Mouse (Mus musculus): ENCODE data around the gene Dnah14. TPM values are rescaled to one million over a fixed set of nuclear protein-coding genes. Genes with fewer than 3 reads are reported as not detected.
A peak's percentile ranks its signal among the peaks of the same experiment; 100 is the strongest.

Gene Dnah14
- polyA plus RNA-seq, 1 experiment from 2014 or later, result 2.4 TPM

DNA sequence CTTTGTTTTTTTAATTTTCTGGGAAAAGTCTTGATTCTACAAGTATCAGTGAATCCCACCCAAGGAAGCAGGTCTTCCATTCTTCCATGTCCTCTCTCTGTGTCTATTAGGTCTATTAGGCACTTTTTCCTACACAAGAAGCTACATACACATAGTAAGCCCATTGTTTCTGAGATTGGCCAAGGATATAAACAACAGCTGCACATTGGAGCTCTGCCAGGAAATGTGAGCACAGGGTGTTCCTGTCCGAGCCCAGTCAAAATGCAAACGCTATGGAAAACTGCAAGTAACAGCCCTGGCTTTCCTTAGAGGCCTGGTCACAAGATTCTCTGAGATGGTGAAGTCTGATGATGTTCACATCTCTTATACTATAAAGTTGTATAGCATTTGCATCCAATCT is 217.2 kb downstream of the Dnah14 start:
- no peak overlapping the region for H3K4me3 ChIP-seq (replicated peaks)
- H3K4me1 ChIP-seq (replicated peaks), result no peaks in the 10 kb centered on the region
- no peaks in the 10 kb centered on the region for H3K9me3 ChIP-seq (replicated peaks)
- H3K4me2 ChIP-seq, result no peak overlapping the region
- no peak overlapping the region for H3K27ac ChIP-seq (replicated peaks)
- H3K36me3 ChIP-seq (replicated peaks), result no peaks in the 10 kb centered on the region
- H3K27me3 ChIP-seq, result no peaks in the 10 kb centered on the region
- 27% methylated on average over 2 of the region's 2 CpGs for WGBS (ENCODE audit: insufficient replicate concordance)
- no peak for ATAC-seq (ENCODE audit: insufficient read depth)
- H3K9ac ChIP-seq, result no peak overlapping the region

- H3K36me3 ChIP-seq (replicated peaks), result no peaks in the 10 kb centered on the region
- no peaks in the 10 kb centered on the region for H3K4me1 ChIP-seq (replicated peaks)
- 71% methylated on average over 3 of the region's 3 CpGs for WGBS (ENCODE audit: insufficient replicate concordance)
- no peak overlapping the region for H3K27ac ChIP-seq (replicated peaks)
- no peak overlapping the region for H3K4me3 ChIP-seq (replicated peaks)
- H3K9ac ChIP-seq, result no peak overlapping the region
- H3K27me3 ChIP-seq, result no peaks in the 10 kb centered on the region
- no peak overlapping the region for H3K4me2 ChIP-seq
- no peak for ATAC-seq (ENCODE audit: insufficient read depth)
- no peaks in the 10 kb centered on the region for H3K9me3 ChIP-seq (replicated peaks)
Observed at GRCm38 (mm10) chr1:181799911-181800310, 223.6 kb downstream of the Dnah14 start.

DNA sequence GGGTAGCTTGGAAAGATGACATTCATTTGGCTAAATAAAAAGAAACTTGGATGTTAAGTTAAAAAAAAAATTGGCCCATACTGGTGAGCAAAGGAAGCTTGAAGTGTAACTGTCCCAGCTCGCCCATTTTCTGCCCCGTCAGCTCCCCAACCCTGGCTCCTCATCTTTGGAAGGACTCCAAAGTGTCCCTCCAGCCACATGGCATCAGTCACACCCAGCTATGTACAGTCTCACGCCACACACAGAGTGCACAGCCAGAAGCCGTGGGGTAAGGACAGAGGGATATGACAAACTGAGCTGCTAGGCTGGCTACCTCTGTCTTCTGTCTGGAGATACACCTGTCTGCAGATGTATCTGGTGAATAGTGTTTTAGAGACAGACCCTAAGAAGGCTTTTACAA is 224.3 kb downstream of the Dnah14 start:
- Histone ChIP-seq H3K4me1 (replicated peaks) (no peaks in the 10 kb centered on the region), H3K4me2 (no peak overlapping the region), H3K4me3 (replicated peaks) (no peak overlapping the region), H3K27me3 (no peaks in the 10 kb centered on the region), H3K27ac (replicated peaks) (no peak overlapping the region), H3K9ac (no peak overlapping the region), H3K9me3 (replicated peaks) (no peaks in the 10 kb centered on the region), H3K36me3 (replicated peaks) (no peaks in the 10 kb centered on the region)
- no peak for ATAC-seq (ENCODE audit: insufficient read depth)
- WGBS (ENCODE audit: insufficient replicate concordance), result 56% methylated on average over 4 of the region's 4 CpGs

DNA sequence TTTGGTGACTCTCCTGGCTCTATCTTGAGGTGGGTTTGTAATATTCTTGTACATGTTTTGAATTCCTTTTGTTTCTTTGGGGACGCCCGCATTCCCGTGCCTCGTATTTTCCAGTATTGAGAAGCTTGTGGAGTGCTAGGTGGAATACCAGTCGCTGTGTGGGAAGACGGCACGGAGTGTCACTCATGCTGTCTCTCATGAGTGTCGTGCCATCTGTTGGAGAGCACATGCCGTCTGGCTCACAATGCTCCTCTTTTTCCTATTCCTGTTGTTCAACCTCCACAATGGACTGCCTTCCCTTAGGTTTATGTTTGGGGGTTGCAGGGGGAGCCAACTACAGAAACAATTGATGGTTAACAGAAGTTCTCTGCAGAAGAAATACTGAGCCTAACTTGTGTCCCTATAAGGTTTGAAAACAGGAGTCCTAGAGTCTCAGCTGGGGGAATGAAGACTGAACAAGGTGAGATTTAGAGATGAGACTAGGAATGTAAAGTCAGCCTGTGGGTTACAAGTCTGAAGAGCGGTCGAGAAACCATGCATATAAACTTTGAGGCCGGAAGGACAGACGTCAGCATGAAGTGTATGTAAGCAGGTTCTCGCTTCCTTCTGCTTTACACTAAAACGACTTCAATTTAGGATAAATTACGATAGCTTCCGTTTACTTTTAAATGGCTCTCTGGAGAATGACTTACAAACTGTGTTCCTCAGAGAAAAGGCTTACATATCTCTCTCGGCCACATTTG is 235.3 kb downstream of the Dnah14 start:
- no peaks in the 10 kb centered on the region for H3K27me3 ChIP-seq
- no peak overlapping the region for H3K27ac ChIP-seq (replicated peaks)
- H3K9ac ChIP-seq, result no peak overlapping the region
- H3K9me3 ChIP-seq (replicated peaks), result no peaks in the 10 kb centered on the region
- no peak overlapping the region for H3K4me3 ChIP-seq (replicated peaks)
- ATAC-seq (ENCODE audit: insufficient read depth), result no peak
- WGBS (ENCODE audit: insufficient replicate concordance), result 84% methylated on average over 18 of the region's 18 CpGs
- no peak overlapping the region for H3K4me2 ChIP-seq
- H3K4me1 ChIP-seq (replicated peaks), result no peaks in the 10 kb centered on the region
- H3K36me3 ChIP-seq (replicated peaks), result peaks cover 52% of the 10 kb centered on the region

- peaks cover 100% of the 10 kb centered on the region for H3K36me3 ChIP-seq (replicated peaks)
- H3K4me2 ChIP-seq, result no peak overlapping the region
- no peak overlapping the region for H3K9ac ChIP-seq
- H3K9me3 ChIP-seq (replicated peaks), result no peaks in the 10 kb centered on the region
- no peak overlapping the region for H3K4me3 ChIP-seq (replicated peaks)
- H3K4me1 ChIP-seq (replicated peaks), result no peaks in the 10 kb centered on the region
- H3K27ac ChIP-seq (replicated peaks), result no peak overlapping the region
- 96% methylated on average over 7 of the region's 7 CpGs for WGBS (ENCODE audit: insufficient replicate concordance)
- ATAC-seq (ENCODE audit: insufficient read depth), result no peak
- no peaks in the 10 kb centered on the region for H3K27me3 ChIP-seq
Observed at GRCm38 (mm10) chr1:181826716-181827115, 250.4 kb downstream of the Dnah14 start.

- Histone ChIP-seq H3K9me3 (replicated peaks) (no peaks in the 10 kb centered on the region), H3K4me2 (no peak overlapping the region), H3K4me3 (replicated peaks) (no peak overlapping the region), H3K36me3 (replicated peaks) (peaks cover 100% of the 10 kb centered on the region), H3K27me3 (no peaks in the 10 kb centered on the region), H3K4me1 (replicated peaks) (no peaks in the 10 kb centered on the region), H3K27ac (replicated peaks) (no peak overlapping the region), H3K9ac (no peak overlapping the region)
- no peak for ATAC-seq (ENCODE audit: insufficient read depth)
- WGBS (ENCODE audit: insufficient replicate concordance), result 86% methylated on average over 5 of the region's 5 CpGs
Observed at GRCm38 (mm10) chr1:181828365-181828764, 252.0 kb downstream of the Dnah14 start.

GRCm38 (mm10) chr1:181832720-181833119 is 256.4 kb downstream of the Dnah14 start:
- Histone ChIP-seq H3K36me3 (replicated peaks) (peaks cover 100% of the 10 kb centered on the region), H3K9me3 (replicated peaks) (no peaks in the 10 kb centered on the region), H3K27ac (replicated peaks) (no peak overlapping the region), H3K4me2 (no peak overlapping the region), H3K9ac (no peak overlapping the region), H3K27me3 (no peaks in the 10 kb centered on the region), H3K4me1 (replicated peaks) (peaks cover 5% of the 10 kb centered on the region; the same call in 1 of the 2 replicates), H3K4me3 (replicated peaks) (no peak overlapping the region)
- no peak for ATAC-seq (ENCODE audit: insufficient read depth)
- WGBS (ENCODE audit: insufficient replicate concordance), result 89% methylated on average over 5 of the region's 5 CpGs

DNA sequence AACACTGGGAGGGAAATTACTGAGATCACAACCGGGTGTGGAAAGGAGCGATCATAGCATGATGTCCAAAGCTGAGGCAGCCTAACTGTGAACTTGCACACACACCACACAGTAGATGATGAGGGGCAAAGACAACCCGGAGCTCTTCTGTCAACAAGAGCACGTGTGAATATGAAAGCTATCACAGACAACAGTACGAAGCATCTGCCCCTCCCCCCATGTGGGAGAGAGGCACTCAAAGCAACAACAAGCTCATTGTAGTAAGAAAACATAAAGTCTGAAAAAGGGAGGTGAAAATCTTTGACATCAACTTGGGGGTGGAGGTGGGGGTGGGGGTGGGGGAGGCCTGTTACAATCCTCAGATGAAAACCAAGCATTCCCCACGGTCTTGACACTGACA is 256.8 kb downstream of the Dnah14 start:
- ATAC-seq (ENCODE audit: insufficient read depth), result no peak
- Histone ChIP-seq H3K4me3 (replicated peaks) (no peak overlapping the region), H3K4me2 (no peak overlapping the region), H3K9ac (no peak overlapping the region), H3K27me3 (no peaks in the 10 kb centered on the region), H3K4me1 (replicated peaks) (peaks cover 9% of the 10 kb centered on the region), H3K36me3 (replicated peaks) (peaks cover 100% of the 10 kb centered on the region), H3K9me3 (replicated peaks) (no peaks in the 10 kb centered on the region), H3K27ac (replicated peaks) (no peak overlapping the region)
- 86% methylated on average over 6 of the region's 6 CpGs for WGBS (ENCODE audit: insufficient replicate concordance)

GRCm38 (mm10) chr1:181838111-181838510 is 261.8 kb downstream of the Dnah14 start:
- Histone ChIP-seq H3K4me2 (peak overlapping the region; percentile 95), H3K4me1 (replicated peaks) (peaks cover 35% of the 10 kb centered on the region), H3K9ac (no peak overlapping the region), H3K27me3 (no peaks in the 10 kb centered on the region), H3K4me3 (replicated peaks) (no peak overlapping the region), H3K9me3 (replicated peaks) (no peaks in the 10 kb centered on the region), H3K27ac (replicated peaks) (no peak overlapping the region), H3K36me3 (replicated peaks) (peaks cover 67% of the 10 kb centered on the region)
- no peak for ATAC-seq (ENCODE audit: insufficient read depth)
- WGBS (ENCODE audit: insufficient replicate concordance), result 82% methylated on average over 5 of the region's 5 CpGs

GRCm38 (mm10) chr1:181839746-181840366 is 263.5 kb downstream of the Dnah14 start:
- Histone ChIP-seq H3K36me3 (replicated peaks) (peaks cover 49% of the 10 kb centered on the region), H3K27ac (replicated peaks) (peak overlapping the region; percentile 48), H3K27me3 (no peaks in the 10 kb centered on the region), H3K4me1 (replicated peaks) (peaks cover 49% of the 10 kb centered on the region), H3K9ac (peak overlapping the region; percentile 94), H3K4me2 (peak overlapping the region; percentile 95), H3K9me3 (replicated peaks) (no peaks in the 10 kb centered on the region), H3K4me3 (replicated peaks) (peak overlapping the region; percentile 84)
- ATAC-seq (ENCODE audit: insufficient read depth), result no peak
- WGBS (ENCODE audit: insufficient replicate concordance), result 8% methylated on average over 6 of the region's 6 CpGs

- WGBS (ENCODE audit: insufficient replicate concordance), result 0% methylated on average over 16 of the region's 16 CpGs
- H3K27ac ChIP-seq (replicated peaks), result peak overlapping the region; percentile 99
- no peaks in the 10 kb centered on the region for H3K9me3 ChIP-seq (replicated peaks)
- peaks cover 58% of the 10 kb centered on the region for H3K4me1 ChIP-seq (replicated peaks)
- peaks cover 34% of the 10 kb centered on the region for H3K36me3 ChIP-seq (replicated peaks)
- peak overlapping the region; percentile 95 for H3K4me2 ChIP-seq
- H3K9ac ChIP-seq, result peak overlapping the region; percentile 94
- H3K4me3 ChIP-seq (replicated peaks), result peak overlapping the region; percentile 84
- no peaks in the 10 kb centered on the region for H3K27me3 ChIP-seq
- ATAC-seq (ENCODE audit: insufficient read depth), result no peak
Observed at GRCm38 (mm10) chr1:181841396-181841795, 265.0 kb downstream of the Dnah14 start.

Data from liver, embryonic 15.5 days (tissue).